Mouse (Mus musculus): ENCODE measurements at regions not wholly inside any gene's neighbourhood (a gene's known extent, or its start where the extent isn't known, plus 50 kb on each side); places are given as distances from the start of the nearest gene placed in this dataset.

GRCm38 (mm10) chr11:57904216-57904615 lies 71.6 kb upstream of the Hand1 start:
- no peak for DNase-seq (ENCODE audit: low read depth, low spot score)

DNA sequence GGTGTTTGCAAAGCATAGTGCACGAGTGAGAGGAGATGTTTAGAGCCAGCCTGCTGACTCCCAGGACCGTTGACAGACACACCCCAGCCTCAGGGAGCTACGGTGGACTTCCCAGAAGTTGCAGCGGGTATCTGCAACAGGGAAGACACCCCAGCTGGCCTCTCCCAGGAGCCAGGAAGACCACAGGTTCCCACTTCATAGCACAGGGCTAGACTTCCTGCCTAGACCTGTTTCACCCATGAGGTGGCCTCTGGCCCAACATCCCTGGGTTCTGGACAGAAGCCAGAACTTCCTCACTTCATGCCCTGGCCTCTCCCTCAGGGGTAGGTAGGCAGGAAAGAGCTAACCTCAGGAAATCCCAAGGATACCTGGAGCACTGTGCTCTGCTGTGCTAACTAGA lies 66.7 kb upstream of the Hand1 start:
- DNase-seq (ENCODE audit: low read depth, low spot score), result no peak

GRCm38 (mm10) chr11:57895497-57895896 lies 62.9 kb upstream of the Hand1 start:
- DNase-seq (ENCODE audit: low read depth, low spot score), result no peak

DNA sequence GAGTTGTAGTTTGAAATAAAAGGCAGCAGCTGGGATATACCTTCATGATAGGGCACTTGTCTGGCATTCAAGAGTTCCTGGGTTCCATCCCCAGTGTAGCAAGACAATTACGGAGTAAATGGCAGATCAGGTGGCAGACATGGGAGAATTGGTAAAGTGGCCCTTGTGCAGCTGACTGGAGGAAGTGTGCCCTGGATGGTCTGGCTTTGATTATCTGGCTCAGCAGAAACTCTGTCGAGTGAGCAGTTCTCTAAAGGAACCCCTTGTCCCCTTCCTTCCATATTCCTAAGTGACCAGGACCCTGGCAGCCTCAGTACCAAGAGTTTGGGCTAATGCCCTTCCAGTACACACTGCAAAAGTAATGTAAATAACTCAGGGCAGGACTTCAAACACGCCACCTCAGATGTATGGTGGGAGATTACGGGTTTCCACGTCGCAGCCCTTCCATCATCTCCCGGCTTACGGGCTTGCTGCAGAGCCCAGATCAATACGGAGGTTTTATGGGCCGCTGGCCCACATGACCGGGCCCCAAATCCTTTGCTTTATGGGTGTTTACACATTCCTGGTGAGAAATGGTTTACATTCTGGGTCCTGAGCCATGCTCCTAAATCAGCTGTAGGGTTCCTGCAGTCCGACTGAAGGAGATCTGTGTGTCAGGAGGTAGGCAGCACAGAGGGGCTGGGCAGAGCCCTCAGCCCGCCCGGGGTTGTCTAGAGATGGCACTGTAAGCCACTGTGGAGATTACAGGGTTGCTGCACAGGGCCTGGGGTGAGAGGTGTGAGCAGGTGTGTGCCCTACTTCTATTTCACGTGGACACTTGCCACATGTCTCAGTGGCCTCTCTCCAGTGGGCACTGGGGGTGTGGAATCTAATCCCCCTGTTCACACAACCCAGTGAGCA lies 50.4 kb upstream of the Hand1 start:
- no peak for DNase-seq (ENCODE audit: low read depth, low spot score)
